Mouse (Mus musculus) 416B (cell line): ENCODE data around the gene Dnlz.
"Not testable (repeated sequence)": the region's sequence is repeated elsewhere in the genome, so short reads cannot be mapped to it uniquely, and the experiment has no call there.

Source experiments
- DNase-seq: peaks from one replicate; pipeline ENCODE4 v3.0.0; 2011; ENCODE audit warnings: low read depth

Gene Dnlz

GRCm38 (mm10) chr2:26351358-26352290, at the start of gene Dnlz:
TSS of gene Dnlz (minus strand) at chr2:26352110.
- peak; percentile 94 for DNase-seq

- no peak for DNase-seq
Observed at GRCm38 (mm10) chr2:26401023-26401422, 49.1 kb upstream of the Dnlz start.

DNA sequence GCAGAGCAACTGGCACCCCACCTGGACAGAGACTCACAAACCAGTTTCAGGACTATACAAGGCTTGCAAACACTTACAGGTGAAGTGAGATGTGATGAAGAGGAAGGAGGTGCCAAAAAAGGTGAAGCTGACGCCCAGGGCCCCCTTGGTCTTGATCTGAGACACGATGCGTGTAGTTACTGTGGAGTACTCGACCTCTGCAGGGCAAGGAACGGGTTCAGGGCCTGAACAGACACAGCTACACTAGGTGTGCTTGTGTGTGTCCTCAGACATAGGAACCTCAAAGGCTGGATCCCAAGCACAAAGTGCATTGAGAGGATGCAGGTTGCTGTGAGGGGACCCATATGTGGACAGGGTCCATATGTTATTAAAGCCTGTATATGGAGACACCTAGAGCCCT, 48.4 kb upstream of the Dnlz start:
- no peak for DNase-seq

- DNase-seq, result peak; percentile 22
Observed at GRCm38 (mm10) chr2:26399647-26400046, 47.7 kb upstream of the Dnlz start.

DNA sequence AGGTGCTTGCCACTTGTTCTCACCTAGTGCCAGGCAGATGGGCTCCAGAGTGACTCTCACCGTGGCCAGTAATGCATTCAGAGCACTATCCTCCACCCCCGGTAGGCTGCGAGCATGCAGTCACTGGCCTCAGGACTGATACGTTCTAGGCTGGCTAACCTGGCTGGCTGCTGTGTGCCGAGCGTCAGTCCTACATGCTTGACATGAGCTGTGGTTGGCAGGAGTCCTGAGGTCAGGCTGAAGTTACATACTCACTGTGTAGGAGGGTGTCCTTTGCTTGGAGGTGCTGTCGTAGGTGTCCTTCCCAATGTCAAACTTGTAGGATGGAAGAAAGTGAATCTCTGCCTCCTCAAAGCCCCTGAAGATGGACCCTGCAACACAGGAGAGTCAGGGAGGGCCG, 47.1 kb upstream of the Dnlz start:
- no peak for DNase-seq

- no peak for DNase-seq
Observed at GRCm38 (mm10) chr2:26391617-26392016, 39.7 kb upstream of the Dnlz start.

GRCm38 (mm10) chr2:26390954-26391353, 39.0 kb upstream of the Dnlz start:
- no peak for DNase-seq

- DNase-seq, result peak; percentile 73
Observed at GRCm38 (mm10) chr2:26389154-26389690, 37.3 kb upstream of the Dnlz start, which contains the start of the genes Entr1 and Pmpca. TSS of gene Entr1 (minus strand) at chr2:26389316. TSS of gene Pmpca (plus strand) at chr2:26389339.

DNA sequence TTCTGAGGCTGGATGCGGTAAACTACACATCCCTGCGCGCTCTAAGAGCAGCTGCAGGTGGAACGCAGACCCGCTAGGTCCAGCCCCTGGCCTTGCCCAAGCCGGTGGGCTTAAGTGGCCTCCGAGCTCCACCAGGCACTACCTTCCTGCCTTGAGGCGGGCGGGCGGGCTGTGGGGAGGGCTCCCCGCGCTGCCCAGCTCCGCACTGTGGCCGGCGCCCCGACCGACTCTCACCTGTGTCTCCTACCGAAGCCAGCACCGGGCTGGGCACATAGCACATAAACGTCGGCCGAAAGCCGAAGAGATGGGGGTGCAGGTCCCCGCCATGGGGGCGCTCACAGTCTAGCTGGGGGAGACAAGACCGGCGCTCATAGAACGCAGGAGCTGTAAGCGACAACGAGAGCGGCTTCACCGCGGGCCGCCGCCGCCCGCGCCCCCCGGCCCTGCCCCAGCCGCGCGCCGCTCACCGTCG, 36.8 kb upstream of the Dnlz start:
- DNase-seq, result no peak

GRCm38 (mm10) chr2:26387713-26388112, 35.8 kb upstream of the Dnlz start:
- no peak for DNase-seq

- not testable (repeated sequence) for DNase-seq
Observed at GRCm38 (mm10) chr2:26380871-26381270, 29.0 kb upstream of the Dnlz start.

DNA sequence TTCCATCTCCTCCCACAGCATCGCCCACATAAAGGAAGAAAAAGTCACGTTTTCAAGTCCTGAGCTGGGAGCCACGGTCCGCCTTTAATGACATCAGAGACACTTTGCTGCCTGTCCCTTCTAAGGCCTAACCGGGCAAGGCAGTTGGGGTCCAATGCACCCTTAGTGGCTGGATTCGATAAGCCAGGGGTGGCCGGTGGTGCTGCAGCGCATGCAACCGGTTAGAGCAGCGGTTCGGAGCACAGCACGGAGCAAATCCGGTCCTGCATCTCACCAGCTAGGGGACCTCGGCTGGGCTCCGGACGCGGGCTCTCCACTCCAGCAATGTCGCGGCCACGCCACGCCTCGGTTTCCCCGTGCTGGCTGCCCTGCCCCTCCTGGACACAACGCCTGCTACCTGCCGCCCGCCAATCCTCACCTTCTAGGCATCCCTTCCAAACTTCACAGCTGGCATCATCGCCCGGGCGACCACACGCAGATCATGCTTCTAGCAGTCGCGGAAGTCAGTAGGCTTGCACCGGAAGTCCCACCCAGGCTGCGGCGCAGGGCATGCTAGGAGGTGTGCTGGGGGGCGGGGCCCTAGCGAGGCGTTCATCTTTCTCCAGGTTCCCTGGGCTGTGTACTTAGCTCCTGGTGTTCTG, 28.3 kb upstream of the Dnlz start, which contains the start of gene Snapc4:
Gene Snapc4 (minus strand): TSS at position 523 of the 641 bp plus-strand sequence.
- peak; percentile 85 for DNase-seq

GRCm38 (mm10) chr2:26372396-26372795, 20.5 kb upstream of the Dnlz start:
- no peak for DNase-seq

DNA sequence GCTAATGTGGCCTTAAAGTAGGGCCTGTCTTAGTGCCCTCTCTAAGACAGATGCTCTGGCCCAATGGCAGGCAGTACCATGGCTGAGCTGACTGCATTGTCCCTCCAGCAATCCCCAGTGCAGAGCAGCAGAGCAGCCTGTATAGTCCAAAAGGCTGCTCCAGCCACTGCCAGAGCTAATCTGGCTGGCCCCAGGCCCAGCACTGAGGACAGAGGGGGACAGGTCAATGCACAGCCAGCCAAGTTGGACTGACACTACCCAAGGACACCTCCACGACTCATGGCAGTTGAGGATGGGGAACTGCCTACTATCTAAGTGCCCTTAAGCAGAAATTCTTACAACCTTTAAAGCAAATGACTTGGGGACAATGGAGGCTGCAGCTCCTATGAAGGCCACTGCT, 16.7 kb upstream of the Dnlz start:
- DNase-seq, result no peak

- DNase-seq, result no peak
Observed at GRCm38 (mm10) chr2:26367911-26368310, 16.0 kb upstream of the Dnlz start.

- no peak for DNase-seq
Observed at GRCm38 (mm10) chr2:26364738-26365465, 13.0 kb upstream of the Dnlz start.

GRCm38 (mm10) chr2:26363481-26363880, 11.6 kb upstream of the Dnlz start:
- DNase-seq, result no peak

- no peak for DNase-seq
Observed at GRCm38 (mm10) chr2:26362991-26363390, 11.1 kb upstream of the Dnlz start.

- peak; percentile 84 for DNase-seq
Observed at GRCm38 (mm10) chr2:26360772-26361171, 8.9 kb upstream of the Dnlz start, which contains the start of gene Card9. TSS of gene Card9 (minus strand) at chr2:26360918.

DNA sequence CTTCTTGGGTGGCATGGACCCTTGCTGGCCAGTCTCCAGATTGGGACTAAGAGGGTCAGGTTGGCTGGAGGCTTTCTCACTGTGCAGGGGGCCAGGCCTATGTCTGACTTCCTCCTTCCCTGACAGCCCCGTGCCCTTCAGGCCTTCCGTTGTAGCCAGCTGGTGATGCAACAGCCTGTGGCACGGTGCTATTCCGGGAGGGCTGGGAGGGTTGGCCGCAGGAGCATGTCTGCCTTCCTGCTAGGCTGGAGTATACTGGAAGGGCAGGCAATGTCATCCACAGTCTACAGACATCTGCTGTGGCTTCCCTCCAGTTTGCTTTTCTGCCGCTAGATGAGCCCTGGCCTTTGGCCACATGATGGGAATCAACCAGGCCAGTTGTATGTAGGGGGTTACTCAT, 8.1 kb upstream of the Dnlz start:
- DNase-seq, result peak; percentile 82

GRCm38 (mm10) chr2:26358667-26359320, 6.9 kb upstream of the Dnlz start:
- peak; percentile 42 for DNase-seq
